Mouse (Mus musculus): Measurements from ENCODE around the gene Ankrd49. TPM values are rescaled to one million over a fixed set of nuclear protein-coding genes. Genes with fewer than 3 reads are reported as not detected.

Gene Ankrd49
- polyA plus RNA-seq, 1 experiment from 2014 or later, result 23.4 TPM

DNA sequence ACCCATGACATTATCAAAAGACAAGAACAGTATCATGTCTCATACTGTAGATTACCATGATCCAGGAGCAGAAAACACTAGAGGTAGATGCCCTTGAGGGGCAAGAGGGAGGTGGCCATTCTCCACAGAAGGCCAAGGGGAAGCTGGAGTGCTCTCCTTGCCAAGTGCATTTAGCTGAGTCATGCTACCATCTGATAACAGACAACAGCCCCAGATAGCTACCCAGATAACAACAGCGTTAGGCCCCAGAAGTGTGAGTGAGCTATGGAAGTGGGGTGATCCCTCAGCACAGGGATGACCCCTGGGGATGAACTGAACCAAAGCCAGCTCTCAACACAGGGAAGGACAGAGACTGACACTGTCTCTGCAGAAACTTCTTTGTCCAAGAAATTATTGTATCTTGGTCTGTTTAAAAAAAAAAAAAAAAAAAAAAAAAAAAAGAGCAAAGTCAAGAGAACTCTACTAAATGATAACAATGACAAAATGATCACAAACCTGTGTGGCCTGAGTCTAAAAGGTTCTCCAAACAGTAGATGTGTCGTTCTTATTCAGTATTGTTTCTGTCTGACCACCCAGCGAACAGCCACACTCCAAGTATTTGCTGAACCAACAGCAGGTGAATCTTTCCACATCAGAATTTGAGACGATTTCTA, 45.0 kb downstream of the Ankrd49 start:
- DNase-seq, result no peak
- TF ChIP-seq CTCF (IDR thresholded peaks at IDR 0.05; ENCODE audit: low read depth) (no peak), EP300 (IDR thresholded peaks at IDR 0.05; ENCODE audit: low read depth) (no peak)
- Histone ChIP-seq H3K4me2 (ENCODE audit: low read depth, low read length) (no peak overlapping the region), H3K27me3 (ENCODE audit: insufficient read depth, low read length) (no peaks in the 10 kb centered on the region), H3K27ac (ENCODE audit: low read depth) (no peak overlapping the region), H3K4me3 (ENCODE audit: low read depth, low read length) (no peak overlapping the region), H3K9ac (replicated peaks) (no peak overlapping the region), H3K4me1 (ENCODE audit: insufficient read depth) (no peaks in the 10 kb centered on the region), H3K9me3 (ENCODE audit: low read length) (no peaks in the 10 kb centered on the region), H3K36me3 (replicated peaks; ENCODE audit: insufficient read depth, low read length) (no peaks in the 10 kb centered on the region)
- no peak for ATAC-seq
- 54% methylated on average over 4 of the region's 4 CpGs for WGBS (ENCODE audit: insufficient replicate concordance)

DNA sequence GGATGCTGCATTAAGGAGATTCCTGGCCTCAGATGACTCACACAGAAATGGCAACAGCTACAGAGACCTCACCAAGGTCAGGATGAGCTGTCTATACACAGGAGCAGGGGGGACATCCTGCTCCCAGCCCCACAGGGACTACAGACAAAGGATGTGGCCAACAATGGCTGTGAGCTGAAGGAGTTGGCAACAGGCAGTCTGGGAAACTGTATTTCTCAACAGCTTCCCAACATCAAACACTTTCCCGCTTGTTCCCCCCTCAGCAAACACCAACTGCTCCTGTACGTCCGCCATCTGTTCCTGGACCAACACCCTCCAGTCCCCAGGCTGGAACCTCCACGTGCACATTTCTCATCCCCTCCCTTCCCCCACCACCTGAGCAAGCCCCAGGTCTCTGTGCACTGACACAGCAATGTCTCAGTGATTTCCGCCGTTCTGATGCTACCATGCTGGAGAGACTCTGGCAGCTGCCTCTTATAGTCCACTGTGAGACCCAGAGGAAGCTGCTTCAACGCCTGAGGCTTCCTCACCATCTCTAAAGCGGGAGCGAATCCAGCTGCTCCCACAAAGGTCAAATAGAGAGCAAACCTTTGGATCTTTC, 53.6 kb downstream of the Ankrd49 start:
- no peak for TF ChIP-seq CTCF (IDR thresholded peaks at IDR 0.05; ENCODE audit: low read depth)
- TF ChIP-seq EP300 (IDR thresholded peaks at IDR 0.05; ENCODE audit: low read depth), result no peak

More for the DNA sequence above, 53.6 kb downstream of the Ankrd49 start:
- Histone ChIP-seq H3K36me3 (replicated peaks; ENCODE audit: insufficient read depth, low read length) (no peaks in the 10 kb centered on the region), H3K27ac (ENCODE audit: low read depth) (no peak overlapping the region), H3K4me3 (ENCODE audit: low read depth, low read length) (no peak overlapping the region), H3K4me1 (ENCODE audit: insufficient read depth) (no peaks in the 10 kb centered on the region), H3K27me3 (ENCODE audit: insufficient read depth, low read length) (no peaks in the 10 kb centered on the region), H3K9ac (replicated peaks) (no peak overlapping the region), H3K9me3 (ENCODE audit: low read length) (no peaks in the 10 kb centered on the region), H3K4me2 (ENCODE audit: low read depth, low read length) (no peak overlapping the region)
- ATAC-seq, result no peak
- 44% methylated on average over 9 of the region's 9 CpGs for WGBS (ENCODE audit: insufficient replicate concordance)
- DNase-seq, result no peak

Other genes with a start within 250 kb of the Ankrd49 start
- gene Amotl1, start 139.8 kb downstream of the Ankrd49 start, polyA plus RNA-seq (2015; fragmentation: Nextera tagmentation; extraction: Ambion mirVana), result 1.6 and 1.9 TPM in 2 replicates
- 0.06 and 0.09 TPM in 2 replicates for gene Piwil4, start 44.1 kb downstream of the Ankrd49 start, polyA plus RNA-seq (2015; fragmentation: Nextera tagmentation; extraction: Ambion mirVana)
- gene Fut4, start 32.5 kb downstream of the Ankrd49 start, polyA plus RNA-seq (2015; fragmentation: Nextera tagmentation; extraction: Ambion mirVana), result 0.32 and 0.49 TPM in 2 replicates
- not detected in 2 replicates for gene 1700012B09Rik, start 13.8 kb downstream of the Ankrd49 start, polyA plus RNA-seq (2015; fragmentation: Nextera tagmentation; extraction: Ambion mirVana)
- 5.7 and 6.8 TPM in 2 replicates for gene Mre11a, start 202 bp downstream of the Ankrd49 start, polyA plus RNA-seq (2015; fragmentation: Nextera tagmentation; extraction: Ambion mirVana)
- gene Gpr83, start 75.4 kb upstream of the Ankrd49 start, polyA plus RNA-seq (2015; fragmentation: Nextera tagmentation; extraction: Ambion mirVana), result not detected in 2 replicates
- gene Izumo1r, start 119.1 kb upstream of the Ankrd49 start, polyA plus RNA-seq (2015; fragmentation: Nextera tagmentation; extraction: Ambion mirVana), result not detected in 2 replicates

Data from liver, postnatal 0 days (tissue).